Mouse (Mus musculus) kidney, embryonic 16.5 days (tissue): ENCODE measurements around the gene Gm20388. TPM values are rescaled to one million over a fixed set of nuclear protein-coding genes. Genes with fewer than 3 reads are reported as not detected.

Experiments
- ATAC-seq: fragments of 200-750 bp; cut with Nextera tagmentation; 2 replicates; pipeline ENCODE4 v1.8.0; 2017; ENCODE audit warnings: moderate TSS enrichment; ENCODE audit not compliant: low FRiP score, low TSS enrichment
- H3K27ac ChIP-seq: fragments of 300-500 bp; sonication (generic); 2 replicates; pipeline ENCODE4 v1.5.1; 2014; ENCODE audit warnings: low read length
- H3K27me3 ChIP-seq: fragments of 300-500 bp; sonication (generic); 2 replicates; pipeline ENCODE4 v1.6.1; 2014; ENCODE audit warnings: low read length, control low read depth, mixed read lengths; ENCODE audit not compliant: insufficient read depth
- H3K36me3 ChIP-seq: fragments of 300-500 bp; sonication (generic); 2 replicates; pipeline ENCODE4 v1.6.1; 2014; ENCODE audit warnings: low read length, control low read depth, mixed read lengths; ENCODE audit not compliant: insufficient read depth
- H3K4me1 ChIP-seq: fragments of 300-500 bp; sonication (generic); 2 replicates; pipeline ENCODE4 v1.6.1; 2014; ENCODE audit warnings: low read length, control low read depth, mixed read lengths; ENCODE audit not compliant: insufficient read depth
- H3K4me2 ChIP-seq: fragments of 300-500 bp; sonication (generic); replicated peaks from 2 replicates; pipeline ENCODE4 v1.6.1; 2014; ENCODE audit warnings: low read depth, low read length
- H3K4me3 ChIP-seq: fragments of 300-500 bp; sonication (generic); 2 replicates; pipeline ENCODE4 v1.5.1; 2014; ENCODE audit warnings: mild to moderate bottlenecking, low read length
- H3K9ac ChIP-seq: fragments of 300-500 bp; sonication (generic); replicated peaks from 2 replicates; pipeline ENCODE4 v1.6.1; 2014; ENCODE audit warnings: low read length
- H3K9me3 ChIP-seq: fragments of 300-500 bp; sonication (generic); 2 replicates; pipeline ENCODE4 v1.6.1; 2016; ENCODE audit warnings: low read length, control low read depth
- WGBS: fragments of 180-500 bp; shearing (Covaris S2); extraction: QIAGEN DNeasy Blood & Tissue Kit; methylation state at CpG from one replicate; pipeline ENCODE4 v1.1.7; 2014; 5-methylcytosine and 5-hydroxymethylcytosine counted together
- polyA plus RNA-seq: library from polyadenylated mRNA; unstranded; fragments of >200 nt; fragmentation: Nextera tagmentation; extraction: Ambion mirVana; gene quantifications from 2 replicates; pipeline ENCODE4 v1.2.1, GENCODE M21; 2015

Gm20388 gene
- polyA plus RNA-seq, 1 experiment from 2014 or later: 7.7 TPM

GRCm38 (mm10) chr8:123345856-123346255 is 3435.2 kb downstream of the Gm20388 start:
- WGBS: 79% methylated on average over 6 of the region's 6 CpGs
- Histone ChIP-seq H3K4me3 (no peak overlapping the region), H3K27me3 (no peaks in the 10 kb centered on the region), H3K4me1 (peaks cover 44% of the 10 kb centered on the region), H3K36me3 (no peaks in the 10 kb centered on the region), H3K9ac (no peak overlapping the region), H3K9me3 (no peaks in the 10 kb centered on the region), H3K4me2 (no peak overlapping the region), H3K27ac (no peak overlapping the region)
- no peak for ATAC-seq

GRCm38 (mm10) chr8:123347293-123347692 is 3436.7 kb downstream of the Gm20388 start:
- no peaks in the 10 kb centered on the region for H3K36me3 ChIP-seq
- WGBS: 63% methylated on average over 2 of the region's 2 CpGs
- peaks cover 40% of the 10 kb centered on the region for H3K4me1 ChIP-seq
- no peaks in the 10 kb centered on the region for H3K9me3 ChIP-seq
- peak overlapping the region; percentile 91 for H3K27ac ChIP-seq
- H3K9ac ChIP-seq: no peak overlapping the region
- H3K4me3 ChIP-seq: no peak overlapping the region
- no peak for ATAC-seq
- H3K27me3 ChIP-seq: no peaks in the 10 kb centered on the region
- no peak overlapping the region for H3K4me2 ChIP-seq

- Histone ChIP-seq H3K4me3 (no peak overlapping the region), H3K4me2 (peak overlapping the region; percentile 4; the same call in 1 of the 2 replicates), H3K27me3 (no peaks in the 10 kb centered on the region), H3K9me3 (no peaks in the 10 kb centered on the region), H3K27ac (peak overlapping the region; percentile 91), H3K36me3 (no peaks in the 10 kb centered on the region), H3K4me1 (peaks cover 44% of the 10 kb centered on the region), H3K9ac (no peak overlapping the region)
- peak; percentile 68 for ATAC-seq
- 14% methylated on average over 9 of the region's 9 CpGs for WGBS
These were observed 3437.7 kb downstream of the Gm20388 start for GRCm38 (mm10) chr8:123348237-123348843.

GRCm38 (mm10) chr8:123349073-123349472 is 3438.4 kb downstream of the Gm20388 start:
- Histone ChIP-seq H3K4me2 (peak overlapping the region; percentile 4; the same call in 1 of the 2 replicates), H3K4me3 (no peak overlapping the region), H3K27me3 (no peaks in the 10 kb centered on the region), H3K9ac (no peak overlapping the region; the same call in 1 of the 2 replicates), H3K9me3 (no peaks in the 10 kb centered on the region), H3K4me1 (peaks cover 38% of the 10 kb centered on the region), H3K36me3 (no peaks in the 10 kb centered on the region), H3K27ac (peak overlapping the region; percentile 91)
- 30% methylated on average over 4 of the region's 4 CpGs for WGBS
- peak; percentile 57 for ATAC-seq

GRCm38 (mm10) chr8:123352118-123352517 is 3441.5 kb downstream of the Gm20388 start:
- Histone ChIP-seq H3K27ac (no peak overlapping the region), H3K36me3 (no peaks in the 10 kb centered on the region), H3K4me1 (peaks cover 33% of the 10 kb centered on the region), H3K9ac (no peak overlapping the region), H3K27me3 (no peaks in the 10 kb centered on the region; the same call in 1 of the 2 replicates), H3K4me2 (no peak overlapping the region), H3K9me3 (no peaks in the 10 kb centered on the region), H3K4me3 (no peak overlapping the region)
- ATAC-seq: no peak
- 78% methylated on average over 12 of the region's 12 CpGs for WGBS

- H3K4me2 ChIP-seq: no peak overlapping the region
- 40% methylated on average over 13 of the region's 13 CpGs for WGBS
- no peak overlapping the region for H3K27ac ChIP-seq
- no peaks in the 10 kb centered on the region for H3K9me3 ChIP-seq
- H3K36me3 ChIP-seq: no peaks in the 10 kb centered on the region
- H3K27me3 ChIP-seq: no peaks in the 10 kb centered on the region; the same call in 1 of the 2 replicates
- H3K4me3 ChIP-seq: no peak overlapping the region
- no peak for ATAC-seq
- H3K4me1 ChIP-seq: peaks cover 28% of the 10 kb centered on the region
- H3K9ac ChIP-seq: no peak overlapping the region
These were observed 3442.1 kb downstream of the Gm20388 start for GRCm38 (mm10) chr8:123352786-123353185.

GRCm38 (mm10) chr8:123353216-123353615 is 3442.6 kb downstream of the Gm20388 start:
- Histone ChIP-seq H3K27ac (no peak overlapping the region), H3K9me3 (no peaks in the 10 kb centered on the region), H3K4me2 (no peak overlapping the region), H3K27me3 (no peaks in the 10 kb centered on the region; the same call in 1 of the 2 replicates), H3K9ac (no peak overlapping the region), H3K4me1 (peaks cover 23% of the 10 kb centered on the region), H3K36me3 (no peaks in the 10 kb centered on the region), H3K4me3 (no peak overlapping the region)
- no peak for ATAC-seq
- 40% methylated on average over 11 of the region's 11 CpGs for WGBS

GRCm38 (mm10) chr8:123361082-123361739 is 3450.6 kb downstream of the Gm20388 start:
- 52% methylated on average over 12 of the region's 12 CpGs for WGBS
- Histone ChIP-seq H3K27me3 (no peaks in the 10 kb centered on the region), H3K9ac (no peak overlapping the region), H3K27ac (no peak overlapping the region), H3K4me2 (no peak overlapping the region), H3K4me3 (no peak overlapping the region), H3K4me1 (no peaks in the 10 kb centered on the region), H3K9me3 (no peaks in the 10 kb centered on the region), H3K36me3 (no peaks in the 10 kb centered on the region)
- ATAC-seq: peak; percentile 42; the same call in 1 of the 2 replicates

- Histone ChIP-seq H3K27me3 (no peaks in the 10 kb centered on the region), H3K9ac (peak within 1 kb of the TSS; percentile 96)
- WGBS: under 1% methylated on average over 71 of the region's 75 CpGs
These were observed 3463.0 kb downstream of the Gm20388 start, which contains the start of gene Tcf25 for GRCm38 (mm10) chr8:123373403-123374238. Gene Tcf25 (plus strand): TSS chr8:123373753.

More at GRCm38 (mm10) chr8:123373403-123374238, 3463.0 kb downstream of the Gm20388 start, which contains the start of gene Tcf25:
- peaks cover 10% of the 10 kb centered on the region for H3K4me1 ChIP-seq
- H3K27ac ChIP-seq: peak within 1 kb of the TSS; percentile 99
- no peaks in the 10 kb centered on the region for H3K9me3 ChIP-seq
- H3K4me3 ChIP-seq: peak within 1 kb of the TSS; percentile 95
- H3K36me3 ChIP-seq: 0 out of 2 replicates have a peak, but pooled peaks cover 8% of the 10 kb centered on the region
- ATAC-seq: peak; percentile 91
- peak within 1 kb of the TSS; percentile 86 for H3K4me2 ChIP-seq
